Mouse (Mus musculus) lung, adult 2 months (tissue): Measurements from ENCODE around the gene Coq8b. TPM values are rescaled to one million over a fixed set of nuclear protein-coding genes. Genes with fewer than 3 reads are reported as not detected.
A peak's percentile ranks its signal among the peaks of the same experiment; 100 is the strongest.

Experiments used
- DNase-seq: peaks from one replicate; pipeline ENCODE4 v3.0.0; 2022
- H3K4me1 ChIP-seq: fragments of 200-500 bp; 2 replicates; pipeline ENCODE4 v1.6.1; 2011; ENCODE audit warnings: low read length; ENCODE audit not compliant: control insufficient read depth, insufficient read depth
- H3K4me3 ChIP-seq: fragments of 200-500 bp; replicated peaks from 2 replicates; pipeline ENCODE3; 2011; ENCODE audit warnings: low read depth, mild to moderate bottlenecking, control low read depth, low read length; ENCODE audit errors: extremely low read depth
- CTCF ChIP-seq: fragments of 200-500 bp; IDR thresholded peaks from 2 replicates; pipeline ENCODE4 v1.5.1; 2011; ENCODE audit warnings: mild to moderate bottlenecking, low read length, control low read depth; ENCODE audit not compliant: insufficient read depth
- POLR2A ChIP-seq: fragments of 200-500 bp; IDR thresholded peaks from 2 replicates; pipeline ENCODE4 v1.6.1; 2011; ENCODE audit warnings: low read depth, mild to moderate bottlenecking, control low read depth, low read length, borderline replicate concordance; ENCODE audit errors: extremely low read depth
- WGBS: fragments of 180-500 bp; shearing (Covaris S2); methylation state at CpG from one replicate; pipeline ENCODE4 v1.1.7; 2018; 5-methylcytosine and 5-hydroxymethylcytosine counted together
- polyA plus RNA-seq: library from polyadenylated mRNA; depleted of rRNA; stranded (reverse); fragments of >200 nt; gene quantifications from 2 replicates; pipeline ENCODE4 v1.2.3, GENCODE M21; 2012

The Coq8b gene
- polyA plus RNA-seq, 1 experiment = 68.6 TPM

DNA sequence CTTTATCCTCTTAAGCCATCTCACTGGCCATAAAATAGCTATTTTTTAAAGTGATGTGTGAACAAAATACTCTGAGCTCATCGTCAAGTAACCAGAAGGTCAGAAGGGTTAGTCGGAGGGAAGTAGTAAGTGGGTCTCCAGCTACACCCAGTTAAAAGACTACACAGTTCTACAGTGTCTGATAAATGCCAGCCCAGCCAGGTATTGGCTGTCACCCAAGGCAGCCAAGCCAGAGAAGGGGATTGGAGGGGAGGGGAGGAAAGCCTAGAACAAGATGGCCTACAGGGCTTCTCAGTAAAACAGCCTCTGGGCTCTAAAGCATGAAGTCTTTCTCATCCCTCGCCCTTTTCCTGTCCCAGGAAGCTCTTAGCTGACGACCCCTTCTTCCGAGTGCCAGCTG, 17.1 kb downstream of the Coq8b start:
- DNase-seq = no peak
- TF ChIP-seq CTCF (no peak), POLR2A (no peak)
- 71% methylated on average over 5 of the region's 5 CpGs for WGBS
- H3K4me1 ChIP-seq = no peaks in the 10 kb centered on the region
- H3K4me3 ChIP-seq = no peak overlapping the region

DNA sequence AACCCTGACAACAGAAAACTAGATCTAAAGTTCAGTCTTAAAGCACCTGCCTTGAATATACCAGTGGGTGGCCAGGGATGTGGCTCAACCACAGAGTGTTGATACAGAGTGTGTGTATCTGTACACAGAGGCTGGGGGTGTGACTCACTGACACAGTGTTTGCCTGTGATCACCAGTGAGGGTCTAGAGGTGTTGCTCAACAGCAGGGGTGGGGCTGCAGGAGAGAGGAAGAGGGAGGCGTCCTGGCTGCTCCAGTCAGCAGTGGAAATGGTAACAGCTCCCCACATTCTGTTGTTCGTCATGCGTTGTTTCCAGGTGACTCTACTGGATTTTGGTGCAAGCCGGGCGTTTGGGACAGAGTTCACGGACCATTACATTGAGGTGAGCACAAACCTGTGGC, 19.1 kb downstream of the Coq8b start:
- Histone ChIP-seq H3K4me3 (peak overlapping the region; percentile 27), H3K4me1 (no peaks in the 10 kb centered on the region)
- no peak for TF ChIP-seq CTCF
- no peak for TF ChIP-seq POLR2A
- DNase-seq = peak; percentile 40
- 61% methylated on average over 6 of the region's 6 CpGs for WGBS

DNA sequence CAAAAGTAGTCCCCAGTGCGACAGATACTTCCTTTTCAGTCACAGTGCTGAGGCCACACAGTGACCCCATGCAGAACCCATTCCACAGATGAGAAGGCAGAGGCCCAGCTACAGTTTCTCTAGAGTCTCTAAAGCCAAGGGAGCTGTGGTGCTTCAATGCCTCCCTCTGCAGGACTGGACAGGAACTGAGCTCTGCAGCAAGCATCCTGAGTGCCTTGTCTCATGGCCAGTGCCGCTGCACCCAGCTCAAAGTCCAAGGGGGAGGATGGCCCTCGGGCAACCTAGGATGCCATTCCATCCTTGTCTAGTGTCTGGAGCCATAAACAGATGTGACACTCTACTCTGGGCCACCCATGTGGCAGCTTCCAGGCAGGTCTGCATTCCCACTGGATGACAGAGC, 22.9 kb downstream of the Coq8b start:
- Histone ChIP-seq H3K4me1 (no peaks in the 10 kb centered on the region), H3K4me3 (no peak overlapping the region)
- WGBS = 65% methylated on average over 3 of the region's 3 CpGs
- peak; percentile 62 for TF ChIP-seq CTCF
- no peak for TF ChIP-seq POLR2A
- DNase-seq = no peak

DNA sequence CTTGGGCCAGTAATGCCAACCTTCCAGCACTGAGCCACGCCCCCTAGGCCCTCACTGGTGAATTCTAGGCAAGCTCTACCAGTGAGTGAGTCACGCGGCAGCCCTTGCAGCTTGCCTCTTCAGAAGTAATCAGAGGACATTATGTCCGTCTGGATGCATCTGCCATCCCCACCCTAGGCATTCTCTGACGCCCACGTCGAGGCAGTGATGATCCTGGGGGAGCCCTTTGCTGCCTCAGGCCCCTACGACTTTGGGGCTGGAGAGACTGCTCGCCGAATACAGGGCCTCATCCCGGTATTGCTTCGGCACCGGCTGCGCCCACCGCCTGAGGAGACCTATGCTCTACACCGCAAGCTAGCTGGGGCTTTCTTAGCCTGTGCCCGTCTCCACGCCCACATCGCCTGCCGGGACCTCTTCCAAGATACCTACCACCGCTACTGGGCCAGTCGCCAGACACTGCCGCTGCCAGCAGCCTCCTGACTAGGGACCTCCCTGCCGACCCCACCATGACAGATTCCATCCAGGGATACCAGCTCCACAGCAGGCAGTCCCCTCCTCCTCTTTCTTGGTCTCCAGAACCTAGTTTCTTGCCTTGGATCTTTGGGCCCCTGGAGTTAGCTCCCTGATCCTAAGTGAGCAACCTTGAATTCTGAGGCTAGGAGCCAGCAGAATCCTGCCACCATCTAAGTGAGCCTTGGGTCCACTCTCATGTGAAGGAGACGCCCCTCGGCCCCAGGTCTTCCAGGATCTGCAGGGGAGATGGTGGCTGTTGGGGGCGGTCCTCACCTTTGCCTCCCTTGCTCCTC, 24.4 kb downstream of the Coq8b start:
- TF ChIP-seq POLR2A = no peak
- TF ChIP-seq CTCF = no peak
- peak; percentile 47 for DNase-seq
- H3K4me3 ChIP-seq = no peak overlapping the region
- 44% methylated on average over 27 of the region's 27 CpGs for WGBS
- no peaks in the 10 kb centered on the region for H3K4me1 ChIP-seq

DNA sequence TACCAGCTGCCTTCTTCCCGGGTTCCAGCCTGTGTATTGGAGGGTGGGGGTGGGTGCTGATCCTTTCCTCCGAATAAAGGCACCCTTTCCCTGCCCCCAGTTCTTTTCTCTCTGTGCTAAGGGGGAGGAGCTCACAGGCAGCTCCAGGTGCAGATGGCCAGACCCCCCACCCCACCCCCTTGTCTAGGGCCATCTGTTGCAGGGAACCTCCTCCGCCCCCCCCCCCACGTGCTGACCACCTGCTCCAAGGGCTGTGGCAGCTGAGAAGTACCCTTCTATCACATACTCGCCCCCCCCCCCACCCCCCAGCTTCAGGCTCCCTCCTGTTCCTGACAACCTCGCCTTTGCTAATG, 25.0 kb downstream of the Coq8b start:
- no peak for DNase-seq
- H3K4me1 ChIP-seq = no peaks in the 10 kb centered on the region
- peak overlapping the region; percentile 79 for H3K4me3 ChIP-seq
- 14% methylated on average over 5 of the region's 6 CpGs for WGBS
- TF ChIP-seq POLR2A (no peak), CTCF (no peak)

DNA sequence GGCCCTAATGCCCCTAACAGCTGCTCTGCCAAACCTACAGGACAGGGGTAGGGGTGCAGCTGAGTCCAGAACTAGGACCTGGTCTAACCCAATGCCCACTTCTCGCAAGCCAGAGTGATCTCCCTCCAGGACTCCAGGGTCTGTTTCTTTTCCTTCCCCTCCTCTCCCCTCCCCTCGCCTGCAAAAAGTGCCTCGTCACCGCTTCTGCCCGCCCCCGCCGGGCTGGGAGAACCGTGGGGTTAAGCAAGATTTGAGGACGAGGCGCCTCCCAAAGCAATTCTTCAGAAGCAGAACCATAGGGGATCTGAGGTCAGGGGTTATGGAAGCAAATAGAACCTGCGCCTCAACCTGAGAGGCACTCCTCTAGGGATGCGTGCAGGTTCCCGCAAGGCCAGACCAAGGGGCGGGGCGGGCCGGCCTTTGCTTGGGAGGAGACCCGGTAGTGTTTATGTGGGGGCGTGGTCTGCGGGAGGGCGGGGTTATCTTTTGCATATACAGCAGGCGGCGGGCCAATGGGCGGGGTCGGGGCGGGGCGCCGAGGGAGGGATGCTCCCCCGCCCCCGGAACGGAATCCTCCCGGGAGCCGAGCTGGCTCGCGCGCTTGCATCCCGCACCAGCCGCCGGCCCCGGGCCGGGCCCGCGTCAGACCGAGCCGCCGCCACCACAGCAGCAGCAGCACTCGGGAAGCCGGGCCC, 25.5 kb downstream of the Coq8b start, which contains the start of gene Numbl:
Gene Numbl, plus strand, starts transcription at position 229 of the 695 bp plus-strand sequence.
- DNase-seq = peak; percentile 91
- H3K4me3 ChIP-seq = peak within 1 kb of the TSS; percentile 79
- under 1% methylated on average over 47 of the region's 47 CpGs for WGBS
- TF ChIP-seq POLR2A (peak; percentile 28; the same call in 1 of the 2 replicates), CTCF (no peak)
- H3K4me1 ChIP-seq = no peaks in the 10 kb centered on the region

DNA sequence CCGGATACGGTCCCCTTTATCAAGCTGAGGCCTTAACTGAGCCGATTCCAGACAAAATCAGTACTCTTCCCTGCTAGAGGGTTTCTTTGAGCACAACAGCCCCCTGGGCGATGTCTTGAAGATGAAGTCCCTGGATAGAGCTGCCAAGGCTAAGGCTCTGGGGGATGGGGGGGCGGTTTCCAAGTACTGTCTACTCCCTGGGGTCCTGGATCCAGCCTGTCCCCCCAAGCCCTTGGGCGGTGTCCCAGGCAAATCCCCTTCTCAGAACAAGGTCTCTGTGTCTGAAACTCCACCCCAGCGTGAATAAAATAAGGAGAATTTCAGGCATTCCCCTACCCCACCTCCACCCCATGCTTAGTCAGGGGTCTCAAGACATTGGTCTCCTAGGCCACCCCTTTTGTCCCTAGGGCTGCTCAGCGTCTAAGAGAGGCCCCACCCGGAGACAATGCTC, 26.5 kb downstream of the Coq8b start:
- Histone ChIP-seq H3K4me1 (no peaks in the 10 kb centered on the region), H3K4me3 (peak overlapping the region; percentile 51)
- no peak for TF ChIP-seq CTCF
- TF ChIP-seq POLR2A = no peak
- WGBS = 14% methylated on average over 9 of the region's 9 CpGs
- DNase-seq = no peak

DNA sequence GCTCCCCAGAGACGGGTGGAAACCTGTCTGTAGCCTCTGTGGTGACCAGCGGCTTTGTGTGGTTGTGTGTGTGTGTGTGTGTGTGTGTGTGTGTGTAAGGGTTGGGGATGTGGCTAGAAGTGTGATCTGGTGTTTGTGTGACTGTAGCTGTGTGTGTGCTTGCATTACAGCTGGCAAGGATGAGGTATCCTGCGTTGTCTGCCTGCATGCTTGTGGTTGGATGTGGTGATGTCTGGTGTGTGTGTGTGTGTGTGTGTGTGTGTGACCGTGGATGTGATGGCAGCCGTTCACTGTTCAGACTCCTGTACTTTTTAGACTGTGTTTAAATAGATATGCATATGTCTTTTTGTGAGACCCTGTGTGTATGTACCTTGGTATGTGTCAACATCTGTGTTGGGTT, 26.9 kb downstream of the Coq8b start:
- peak overlapping the region; percentile 28 for H3K4me3 ChIP-seq
- H3K4me1 ChIP-seq = no peaks in the 10 kb centered on the region
- TF ChIP-seq POLR2A (no peak), CTCF (no peak)
- 36% methylated on average over 5 of the region's 5 CpGs for WGBS
- DNase-seq = no peak

DNA sequence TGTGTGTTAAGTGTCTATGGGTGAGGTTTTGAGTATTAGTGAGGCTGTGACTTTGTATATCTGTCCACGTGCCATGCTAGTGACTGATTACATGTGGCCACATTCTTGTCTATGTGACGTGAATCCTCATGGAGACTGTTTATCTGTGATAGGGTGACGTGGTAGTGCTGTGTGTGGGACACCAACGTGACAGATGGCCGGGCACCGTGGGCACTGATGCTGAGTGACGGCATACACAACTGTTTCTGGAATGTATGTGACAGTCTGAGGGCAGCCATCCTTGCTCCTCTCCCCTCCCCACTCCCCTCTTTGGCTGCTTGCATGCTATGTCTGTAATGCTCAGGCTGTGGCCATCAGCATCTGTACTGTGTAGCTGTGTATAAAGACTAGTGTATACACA, 28.0 kb downstream of the Coq8b start:
- H3K4me3 ChIP-seq = no peak overlapping the region
- 71% methylated on average over 7 of the region's 7 CpGs for WGBS
- DNase-seq = no peak
- H3K4me1 ChIP-seq = no peaks in the 10 kb centered on the region
- TF ChIP-seq CTCF = no peak
- no peak for TF ChIP-seq POLR2A

DNA sequence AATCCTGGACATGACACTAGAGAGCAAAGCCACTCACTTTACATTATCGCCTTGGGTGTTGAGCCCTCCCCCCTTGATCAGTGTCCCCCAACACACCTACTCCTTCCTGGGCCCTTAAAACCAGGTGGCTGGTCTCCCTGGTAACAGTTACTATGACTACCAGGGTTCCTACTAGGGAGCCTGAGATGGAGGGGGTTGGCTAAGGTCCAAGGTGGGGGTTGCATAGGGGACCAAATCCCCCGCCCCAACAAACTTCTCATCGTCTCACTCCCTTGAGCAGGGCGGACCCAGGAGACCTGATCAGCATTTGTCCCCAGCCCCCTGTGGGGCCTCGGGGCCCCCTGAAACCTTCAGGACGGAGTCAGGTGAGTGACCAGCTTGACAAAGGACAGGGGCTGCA, 29.1 kb downstream of the Coq8b start:
- DNase-seq = no peak
- no peak overlapping the region for H3K4me3 ChIP-seq
- no peaks in the 10 kb centered on the region for H3K4me1 ChIP-seq
- WGBS = 82% methylated on average over 6 of the region's 6 CpGs
- no peak for TF ChIP-seq CTCF
- no peak for TF ChIP-seq POLR2A
